Mouse (Mus musculus): ENCODE results near the gene Naa15. TPM values are rescaled to one million over a fixed set of nuclear protein-coding genes. Genes with fewer than 3 reads are reported as not detected.
"Not testable (repeated sequence)": the region's sequence is repeated elsewhere in the genome, so short reads cannot be mapped to it uniquely, and the experiment has no call there.

The Naa15 gene
- polyA plus RNA-seq, 1 experiment, result 15.0 TPM

- H3K36me3 ChIP-seq (ENCODE audit: control insufficient read depth, insufficient read depth, low read length), result no peaks in the 10 kb centered on the region
- H3K27me3 ChIP-seq (ENCODE audit: control insufficient read depth, insufficient read depth, low read length), result no peaks in the 10 kb centered on the region
- H3K27ac ChIP-seq (ENCODE audit: control insufficient read depth, insufficient read depth, low read depth, low read length), result no peak overlapping the region
- TF ChIP-seq POLR2A (IDR thresholded peaks at IDR 0.05; ENCODE audit: control insufficient read depth, low read depth, low read length) (no peak), CTCF (IDR thresholded peaks at IDR 0.05; ENCODE audit: control insufficient read depth, insufficient read depth, insufficient replicate concordance, low read depth, low read length) (no peak)
- no peaks in the 10 kb centered on the region for H3K4me1 ChIP-seq (ENCODE audit: control insufficient read depth, insufficient read depth, low read length)
- no peak overlapping the region for H3K4me3 ChIP-seq (ENCODE audit: control insufficient read depth, low read depth, low read length)
Observed at GRCm38 (mm10) chr3:51425394-51425793, 10.4 kb downstream of the Naa15 start.

- not testable (repeated sequence) for H3K4me3 ChIP-seq (ENCODE audit: control insufficient read depth, low read depth, low read length); H3K27me3 ChIP-seq (ENCODE audit: control insufficient read depth, insufficient read depth, low read length); H3K4me1 ChIP-seq (ENCODE audit: control insufficient read depth, insufficient read depth, low read length); H3K27ac ChIP-seq (ENCODE audit: control insufficient read depth, insufficient read depth, low read depth, low read length); H3K36me3 ChIP-seq (ENCODE audit: control insufficient read depth, insufficient read depth, low read length)
Observed at GRCm38 (mm10) chr3:51434364-51434763, 19.4 kb downstream of the Naa15 start.

- Histone ChIP-seq H3K4me1 (ENCODE audit: control insufficient read depth, insufficient read depth, low read length) (no peaks in the 10 kb centered on the region), H3K4me3 (ENCODE audit: control insufficient read depth, low read depth, low read length) (no peak overlapping the region), H3K27me3 (ENCODE audit: control insufficient read depth, insufficient read depth, low read length) (no peaks in the 10 kb centered on the region), H3K36me3 (ENCODE audit: control insufficient read depth, insufficient read depth, low read length) (no peaks in the 10 kb centered on the region), H3K27ac (ENCODE audit: control insufficient read depth, insufficient read depth, low read depth, low read length) (no peak overlapping the region)
- TF ChIP-seq POLR2A (IDR thresholded peaks at IDR 0.05; ENCODE audit: control insufficient read depth, low read depth, low read length) (no peak), CTCF (IDR thresholded peaks at IDR 0.05; ENCODE audit: control insufficient read depth, insufficient read depth, insufficient replicate concordance, low read depth, low read length) (no peak)
Observed at GRCm38 (mm10) chr3:51434871-51435595, 20.1 kb downstream of the Naa15 start.

- H3K36me3 ChIP-seq (ENCODE audit: control insufficient read depth, insufficient read depth, low read length), result no peaks in the 10 kb centered on the region; the same call in none of the 2 replicates
- H3K27me3 ChIP-seq (ENCODE audit: control insufficient read depth, insufficient read depth, low read length), result no peaks in the 10 kb centered on the region
- no peaks in the 10 kb centered on the region for H3K4me1 ChIP-seq (ENCODE audit: control insufficient read depth, insufficient read depth, low read length)
- no peak overlapping the region for H3K27ac ChIP-seq (ENCODE audit: control insufficient read depth, insufficient read depth, low read depth, low read length)
- H3K4me3 ChIP-seq (ENCODE audit: control insufficient read depth, low read depth, low read length), result no peak overlapping the region
- TF ChIP-seq CTCF (IDR thresholded peaks at IDR 0.05; ENCODE audit: control insufficient read depth, insufficient read depth, insufficient replicate concordance, low read depth, low read length) (no peak), POLR2A (IDR thresholded peaks at IDR 0.05; ENCODE audit: control insufficient read depth, low read depth, low read length) (no peak)
Observed at GRCm38 (mm10) chr3:51468530-51468929, 53.6 kb downstream of the Naa15 start.

GRCm38 (mm10) chr3:51475706-51476105 lies 60.8 kb downstream of the Naa15 start:
- Histone ChIP-seq H3K27ac (ENCODE audit: control insufficient read depth, insufficient read depth, low read depth, low read length) (no peak overlapping the region), H3K4me3 (ENCODE audit: control insufficient read depth, low read depth, low read length) (no peak overlapping the region), H3K36me3 (ENCODE audit: control insufficient read depth, insufficient read depth, low read length) (no peaks in the 10 kb centered on the region; the same call in 1 of the 2 replicates), H3K4me1 (ENCODE audit: control insufficient read depth, insufficient read depth, low read length) (no peaks in the 10 kb centered on the region), H3K27me3 (ENCODE audit: control insufficient read depth, insufficient read depth, low read length) (no peaks in the 10 kb centered on the region)
- TF ChIP-seq POLR2A (IDR thresholded peaks at IDR 0.05; ENCODE audit: control insufficient read depth, low read depth, low read length) (no peak), CTCF (IDR thresholded peaks at IDR 0.05; ENCODE audit: control insufficient read depth, insufficient read depth, insufficient replicate concordance, low read depth, low read length) (no peak)

- Histone ChIP-seq H3K36me3 (ENCODE audit: control insufficient read depth, insufficient read depth, low read length) (no peaks in the 10 kb centered on the region), H3K4me3 (ENCODE audit: control insufficient read depth, low read depth, low read length) (no peak overlapping the region), H3K27ac (ENCODE audit: control insufficient read depth, insufficient read depth, low read depth, low read length) (no peak overlapping the region), H3K27me3 (ENCODE audit: control insufficient read depth, insufficient read depth, low read length) (no peaks in the 10 kb centered on the region), H3K4me1 (ENCODE audit: control insufficient read depth, insufficient read depth, low read length) (peaks cover 2% of the 10 kb centered on the region)
- TF ChIP-seq CTCF (IDR thresholded peaks at IDR 0.05; ENCODE audit: control insufficient read depth, insufficient read depth, insufficient replicate concordance, low read depth, low read length) (no peak), POLR2A (IDR thresholded peaks at IDR 0.05; ENCODE audit: control insufficient read depth, low read depth, low read length) (no peak)
Observed at GRCm38 (mm10) chr3:51479893-51480292, 64.9 kb downstream of the Naa15 start.

- Histone ChIP-seq H3K36me3 (ENCODE audit: control insufficient read depth, insufficient read depth, low read length) (no peaks in the 10 kb centered on the region), H3K4me1 (ENCODE audit: control insufficient read depth, insufficient read depth, low read length) (peaks cover 2% of the 10 kb centered on the region), H3K4me3 (ENCODE audit: control insufficient read depth, low read depth, low read length) (no peak overlapping the region), H3K27me3 (ENCODE audit: control insufficient read depth, insufficient read depth, low read length) (no peaks in the 10 kb centered on the region), H3K27ac (ENCODE audit: control insufficient read depth, insufficient read depth, low read depth, low read length) (no peak overlapping the region)
- no peak for TF ChIP-seq POLR2A (IDR thresholded peaks at IDR 0.05; ENCODE audit: control insufficient read depth, low read depth, low read length)
- peak; percentile 32; the same call in 1 of the 2 replicates for TF ChIP-seq CTCF (IDR thresholded peaks at IDR 0.05; ENCODE audit: control insufficient read depth, insufficient read depth, insufficient replicate concordance, low read depth, low read length)
Observed at GRCm38 (mm10) chr3:51481059-51481458, 66.1 kb downstream of the Naa15 start.
